ENCODE assay signal across 12 mouse cellular contexts in the genomic region with DNA sequence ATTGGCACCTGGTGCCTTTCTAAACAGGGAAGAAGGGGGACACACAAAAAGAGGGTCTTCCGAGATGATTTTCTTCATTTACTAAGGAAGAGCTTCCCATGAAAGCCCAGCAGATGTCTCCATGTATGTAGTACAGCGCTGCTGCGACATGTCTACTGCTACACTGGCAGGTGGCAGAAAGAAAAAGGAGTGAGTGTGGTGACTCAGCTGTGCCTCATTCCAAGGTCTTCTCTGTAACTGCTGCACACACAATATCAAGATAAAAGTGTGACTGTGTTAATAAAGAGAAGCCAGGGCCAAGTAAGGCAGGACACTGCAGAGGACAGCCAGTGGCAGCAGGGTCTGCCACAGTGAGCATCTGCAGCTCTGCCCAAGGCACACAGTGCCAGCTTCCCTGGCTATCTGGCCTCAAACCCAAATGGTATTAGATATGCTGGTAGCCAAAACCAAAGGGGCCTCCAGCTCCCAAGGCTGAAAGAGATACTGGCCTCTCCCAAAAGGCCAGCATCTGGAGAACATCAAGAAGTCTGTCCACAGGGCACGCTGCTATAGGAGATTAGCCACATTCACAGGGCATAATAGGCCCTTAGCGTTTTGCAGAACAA. TPM values are rescaled to one million over a fixed set of nuclear protein-coding genes. Genes with fewer than 3 reads are reported as not detected.
DNase-seq lines count a peak whose midpoint lies in the region; ATAC-seq and TF ChIP-seq lines count a peak whose summit lies in the region.
"Had no signal": no experiment of that assay in that cellular context is flagged by ENCODE, and none has a peak within 500 bp of the region (broad histone marks: within the 10 kb centered on the region; RNA-seq: fewer than 3 reads in every experiment).

No protein-coding gene starts in this region.

- ATAC-seq in midbrain, embryonic 15.5 days (replicated peaks): peak; percentile 35; the same call in 1 of the 2 replicates
- ATAC-seq in midbrain, postnatal 0 days (ENCODE audit: low FRiP score): no peak
- no peak for ATAC-seq in heart, embryonic 11.5 days (replicated peaks; ENCODE audit: insufficient number of reproducible peaks, low FRiP score, low TSS enrichment)

- no peak overlapping the region for H3K4me3 ChIP-seq in gastrocnemius, adult 2 months
- no peak overlapping the region for H3K4me3 ChIP-seq in midbrain, embryonic 15.5 days
- no peak overlapping the region for H3K4me3 ChIP-seq in midbrain, embryonic 10.5 days
- no peak overlapping the region for H3K4me3 ChIP-seq in midbrain, postnatal 0 days (ENCODE audit: low read depth, low read length)
- H3K4me3 ChIP-seq in heart, embryonic 11.5 days (ENCODE audit: low read depth, low read length): no peak overlapping the region
- H3K4me3 ChIP-seq: midbrain, embryonic 12.5 days had no signal

- H3K9ac ChIP-seq in midbrain, embryonic 15.5 days: no peak overlapping the region
- no peak overlapping the region; the same call in 1 of the 2 replicates for H3K9ac ChIP-seq in midbrain, postnatal 0 days (replicated peaks; ENCODE audit: low read length, poor library complexity, severe bottlenecking)
- H3K9ac ChIP-seq in heart, embryonic 11.5 days (ENCODE audit: low read depth, low read length): no peak overlapping the region
- H3K9ac ChIP-seq: liver, embryonic 14.5 days; midbrain, embryonic 12.5 days had no signal

- no peaks in the 10 kb centered on the region for H3K27me3 ChIP-seq in midbrain, embryonic 15.5 days (replicated peaks)
- H3K27me3 ChIP-seq in midbrain, embryonic 10.5 days (ENCODE audit: low read depth, poor library complexity, severe bottlenecking): no peaks in the 10 kb centered on the region
- no peaks in the 10 kb centered on the region for H3K27me3 ChIP-seq in midbrain, postnatal 0 days (ENCODE audit: insufficient read depth, low read length)
- H3K27me3 ChIP-seq in heart, embryonic 11.5 days (ENCODE audit: control insufficient read depth, insufficient read depth, low read length): no peaks in the 10 kb centered on the region
- H3K27me3 ChIP-seq: midbrain, embryonic 12.5 days had no signal

- H3K9me3 ChIP-seq in midbrain, embryonic 15.5 days: no peaks in the 10 kb centered on the region
- H3K9me3 ChIP-seq in midbrain, embryonic 10.5 days (replicated peaks): no peaks in the 10 kb centered on the region
- no peaks in the 10 kb centered on the region for H3K9me3 ChIP-seq in midbrain, postnatal 0 days (ENCODE audit: low read length)
- no peaks in the 10 kb centered on the region for H3K9me3 ChIP-seq in heart, embryonic 11.5 days (replicated peaks; ENCODE audit: control insufficient read depth, low read length)
- H3K9me3 ChIP-seq: midbrain, embryonic 12.5 days had no signal

- H3K4me2 ChIP-seq in midbrain, embryonic 15.5 days: no peak overlapping the region
- H3K4me2 ChIP-seq in midbrain, postnatal 0 days (ENCODE audit: low read depth, low read length, poor library complexity, severe bottlenecking): no peak overlapping the region
- no peak overlapping the region for H3K4me2 ChIP-seq in heart, embryonic 11.5 days
- H3K4me2 ChIP-seq: midbrain, embryonic 12.5 days had no signal

- H3K27ac ChIP-seq in gastrocnemius, adult 2 months: peak overlapping the region; percentile 4; the same call in 1 of the 2 replicates
- H3K27ac ChIP-seq in midbrain, embryonic 15.5 days: peak overlapping the region; percentile 21; the same call in 1 of the 2 replicates
- no peak overlapping the region for H3K27ac ChIP-seq in midbrain, embryonic 10.5 days (replicated peaks)
- H3K27ac ChIP-seq in midbrain, postnatal 0 days (ENCODE audit: low read depth, low read length): peak overlapping the region; percentile 38; the same call in 1 of the 2 replicates
- H3K27ac ChIP-seq in heart, embryonic 11.5 days (ENCODE audit: low read depth, low read length): no peak overlapping the region
- H3K27ac ChIP-seq: liver, embryonic 14.5 days; midbrain, embryonic 12.5 days; stomach, postnatal 0 days had no signal

- intact Hi-C loops in gastrocnemius, adult 2 months (cut with DNase I): no loop called here

- H3K36me3 ChIP-seq in midbrain, embryonic 15.5 days (replicated peaks): 0 out of 2 replicates have a peak, but pooled peaks cover 3% of the 10 kb centered on the region
- peaks cover 7% of the 10 kb centered on the region; the same call in 1 of the 2 replicates for H3K36me3 ChIP-seq in midbrain, embryonic 10.5 days
- H3K36me3 ChIP-seq in midbrain, postnatal 0 days (ENCODE audit: insufficient read depth, low read length): peaks cover 14% of the 10 kb centered on the region
- H3K36me3 ChIP-seq in heart, embryonic 11.5 days (ENCODE audit: control insufficient read depth, insufficient read depth, low read length): no peaks in the 10 kb centered on the region

- DNase-seq in gastrocnemius, adult 2 months: peak; percentile 57
- no peak for DNase-seq in gastrocnemius, postnatal 4 days (ENCODE audit: low spot score in 2 of 2)
- no peak for DNase-seq in midbrain, embryonic 10.5 days (ENCODE audit: low spot score)
- DNase-seq in brain, adult 2 months (ENCODE audit: low read depth, low spot score): peak; percentile 69
- DNase-seq in midbrain, postnatal 0 days (ENCODE audit: low spot score): peak; percentile 24
- DNase-seq: embryo, embryonic 11 days had no signal

- 0 out of 2 replicates have a peak, but pooled peaks cover 3% of the 10 kb centered on the region for H3K4me1 ChIP-seq in midbrain, embryonic 15.5 days
- no peaks in the 10 kb centered on the region for H3K4me1 ChIP-seq in midbrain, embryonic 10.5 days
- H3K4me1 ChIP-seq in midbrain, postnatal 0 days (ENCODE audit: insufficient read depth, low read length): no peaks in the 10 kb centered on the region
- peaks cover 3% of the 10 kb centered on the region; the same call in 1 of the 2 replicates for H3K4me1 ChIP-seq in heart, embryonic 11.5 days (ENCODE audit: control insufficient read depth, insufficient read depth, low read length)
- H3K4me1 ChIP-seq: midbrain, embryonic 12.5 days had no signal

- WGBS in midbrain, embryonic 15.5 days: 73% methylated on average over 5 of the region's 5 CpGs
- 93% methylated on average over 5 of the region's 5 CpGs for WGBS in midbrain, embryonic 10.5 days
- 81% methylated on average over 5 of the region's 5 CpGs for WGBS in midbrain, postnatal 0 days
- 76% methylated on average over 5 of the region's 5 CpGs for WGBS in heart, embryonic 11.5 days (ENCODE audit: insufficient replicate concordance)

- TF ChIP-seq CTCF in gastrocnemius, adult 2 months (IDR thresholded peaks at IDR 0.05): no peak
- 0 out of 2 replicates have a peak, but pooled peaks have one; percentile 4 for TF ChIP-seq CTCF in midbrain, postnatal 0 days (IDR thresholded peaks at IDR 0.05)

RNA-seq across cellular contexts. Expression of gene Efcab10, which starts 34.7 kb away (rescaled TPM):
- total RNA-seq in gastrocnemius, adult 2 months (2021): not detected
- total RNA-seq in gastrocnemius, postnatal 4 days (2021): not detected
- polyA plus RNA-seq in midbrain, embryonic 15.5 days (2015; fragmentation: Nextera tagmentation; extraction: Ambion mirVana): 4.3 and 4.4 TPM in 2 replicates
- 0.91 and 0.98 TPM in 2 replicates for polyA plus RNA-seq in midbrain, embryonic 10.5 days (2016; fragmentation: Nextera tagmentation; extraction: Ambion mirVana)
- 0.76 TPM in 1 of 2 replicates, not detected in the other for total RNA-seq in midbrain, postnatal 0 days (2014; rRNA removed)
- 6.2 and 6.6 TPM in 2 replicates for polyA plus RNA-seq in midbrain, postnatal 0 days (2015; fragmentation: Nextera tagmentation; extraction: Ambion mirVana)
- polyA plus RNA-seq in heart, embryonic 11.5 days (2014; fragmentation: Nextera tagmentation; extraction: Ambion mirVana): not detected in 2 replicates
- total RNA-seq: heart, postnatal 4 days had no signal
- polyA plus RNA-seq: liver, embryonic 14.5 days; stomach, postnatal 0 days had no signal

Comparison
In these comparisons a context has a peak if more than half of its experiments do, and no peak if none do; other contexts are left out.
1. DNase-seq: peak in gastrocnemius, adult 2 months (single experiment), brain, adult 2 months (single experiment) and midbrain, postnatal 0 days (single experiment); none in gastrocnemius, postnatal 4 days (0 of 2) and midbrain, embryonic 10.5 days (single experiment).
2. H3K27ac ChIP-seq: peak in gastrocnemius, adult 2 months (single experiment), midbrain, embryonic 15.5 days (single experiment) and midbrain, postnatal 0 days (single experiment); none in midbrain, embryonic 10.5 days (single experiment) and heart, embryonic 11.5 days (single experiment).